Mouse (Mus musculus) left cerebral cortex, adult 2 months (tissue): Measurements from ENCODE around the gene Rbm34. TPM values are rescaled to one million over a fixed set of nuclear protein-coding genes. Genes with fewer than 3 reads are reported as not detected.

Experiments
- DNase-seq, 2 experiments: peaks; one replicate each; pipeline ENCODE4 v3.0.0; 2021 to 2022; ENCODE audit warnings: low spot score in 2 of 2, mixed read lengths in 1 of 2; ENCODE audit errors: extremely low spot score in 1 of 2
- H3K27ac ChIP-seq: fragments of 200-600 bp; 2 replicates; pipeline ENCODE4 v1.8.1; 2022
- H3K4me3 ChIP-seq: fragments of 200-600 bp; 2 replicates; pipeline ENCODE4 v1.8.1; 2022
- CTCF ChIP-seq: fragments of 200-600 bp; IDR thresholded peaks from 2 replicates; pipeline ENCODE4 v1.8.1; 2022; ENCODE audit warnings: antibody characterized with exemption, mild to moderate bottlenecking, moderate library complexity
- intact Hi-C: fragments of 180-260 bp; cut with DNase I; formaldehyde crosslinking; loops from one replicate; pipeline ENCODE4 v1.15.1; 2025
- total RNA-seq, 2 experiments: library from RNA; stranded (reverse); gene quantifications; 2 replicates each; pipeline ENCODE4 v1.2.3; 2021

Rbm34 gene
- total RNA-seq, 2 experiments from 2014 or later, result 13.9 to 14.8 TPM

- intact Hi-C loops, result loop anchor here (10.0 kb wide), 1 partner anchor 712 kb away; no protein-coding TSS in a partner anchor
- TF ChIP-seq CTCF, result no peak
- Histone ChIP-seq H3K27ac (no peak overlapping the region), H3K4me3 (no peak overlapping the region)
- no peak for DNase-seq
These were observed 5.9 kb upstream of the Rbm34 start for GRCm38 (mm10) chr8:126976608-126977348.

DNA sequence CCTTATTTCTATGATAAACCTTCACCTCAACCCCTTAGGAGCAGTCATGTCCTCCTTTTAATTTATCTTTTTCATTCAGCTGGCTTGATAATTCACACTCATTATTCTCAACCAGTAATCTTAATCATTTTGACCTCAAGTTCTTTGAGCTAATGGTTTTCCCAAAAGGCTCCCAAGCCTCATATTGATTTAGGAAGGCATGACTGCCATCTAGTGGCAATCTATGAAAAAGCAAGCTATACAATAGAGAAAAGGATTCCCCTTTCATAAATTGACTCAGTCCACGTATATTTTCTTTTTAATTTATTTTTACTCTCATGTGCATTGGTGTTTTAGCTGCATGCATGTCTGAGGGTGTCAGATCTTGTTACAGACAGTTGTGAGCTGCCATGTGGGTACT lies 4.8 kb upstream of the Rbm34 start:
- no peak for DNase-seq
- TF ChIP-seq CTCF, result peak; percentile 92
- intact Hi-C loops, result loop anchor here (1.0 to 10.0 kb wide), 3 partner anchors 46 to 711 kb away; no protein-coding TSS in a partner anchor

GRCm38 (mm10) chr8:126974511-126974910 lies 3.6 kb upstream of the Rbm34 start:
- intact Hi-C loops, result loop anchor here (2.0 to 10.0 kb wide), 3 partner anchors 477 to 710 kb away; no protein-coding TSS in a partner anchor
- no peak overlapping the region for H3K4me3 ChIP-seq
- no peak for DNase-seq
- no peak for TF ChIP-seq CTCF
- no peak overlapping the region for H3K27ac ChIP-seq

More for the DNA sequence above, 4.8 kb upstream of the Rbm34 start:
- H3K4me3 ChIP-seq, result no peak overlapping the region
- no peak overlapping the region for H3K27ac ChIP-seq

- intact Hi-C loops, result loop anchor here (2.0 to 10.0 kb wide), 3 partner anchors 476 to 709 kb away; no protein-coding TSS in a partner anchor
- no peak for DNase-seq
- Histone ChIP-seq H3K27ac (no peak overlapping the region), H3K4me3 (no peak overlapping the region)
- no peak for TF ChIP-seq CTCF
These were observed 2.9 kb upstream of the Rbm34 start for GRCm38 (mm10) chr8:126973686-126974265.

DNA sequence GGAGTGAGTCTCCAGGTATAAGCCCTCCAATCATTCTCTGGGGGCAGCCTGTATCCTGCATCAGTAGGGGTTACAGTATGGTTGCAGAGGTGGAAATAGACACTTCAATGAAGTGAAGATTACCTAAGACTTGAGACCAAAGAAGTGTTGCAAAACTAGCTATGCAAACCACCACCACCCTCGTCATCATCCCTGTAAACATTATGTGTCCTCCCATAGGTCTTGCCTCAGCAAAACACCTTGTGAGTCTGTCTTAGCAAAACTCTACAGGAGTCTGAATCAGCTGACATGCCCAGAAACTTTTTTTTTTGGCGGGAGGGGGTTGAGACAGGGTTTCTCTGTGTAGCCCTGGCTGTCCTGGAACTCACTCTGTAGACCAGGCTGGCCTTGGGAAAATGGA lies 1.8 kb upstream of the Rbm34 start:
- intact Hi-C loops, result loop anchor here (5.0 to 10.0 kb wide), 2 partner anchors 475 to 708 kb away; no protein-coding TSS in a partner anchor
- no peak for DNase-seq
- TF ChIP-seq CTCF, result no peak
- H3K27ac ChIP-seq, result no peak overlapping the region
- H3K4me3 ChIP-seq, result no peak overlapping the region

GRCm38 (mm10) chr8:126972102-126972501 lies 1.2 kb upstream of the Rbm34 start:
- H3K4me3 ChIP-seq, result no peak overlapping the region
- TF ChIP-seq CTCF, result no peak
- DNase-seq, result no peak
- intact Hi-C loops, result loop anchor here (5.0 to 10.0 kb wide), 2 partner anchors 475 to 707 kb away; no protein-coding TSS in a partner anchor
- H3K27ac ChIP-seq, result no peak overlapping the region

- intact Hi-C loops, result loop anchor here (2.0 to 10.0 kb wide), 3 partner anchors 26 to 706 kb away; partner anchors contain the start of gene Tomm20
- peak overlapping the region; percentile 84 for H3K27ac ChIP-seq
- DNase-seq, result no peak
- H3K4me3 ChIP-seq, result peak overlapping the region; percentile 96
- no peak for TF ChIP-seq CTCF
These were observed 418 bp upstream of the Rbm34 start for GRCm38 (mm10) chr8:126971314-126971664.

- intact Hi-C loops, result no loop called here
- no peak for TF ChIP-seq CTCF
- no peak overlapping the region for H3K4me3 ChIP-seq
- H3K27ac ChIP-seq, result no peak overlapping the region
- no peak for DNase-seq
These were observed 1.3 kb downstream of the Rbm34 start for GRCm38 (mm10) chr8:126969546-126969945.

- TF ChIP-seq CTCF, result no peak
- Histone ChIP-seq H3K27ac (no peak overlapping the region), H3K4me3 (no peak overlapping the region)
- DNase-seq, result no peak
- intact Hi-C loops, result no loop called here
These were observed 2.8 kb downstream of the Rbm34 start for GRCm38 (mm10) chr8:126968107-126968506.

- no peak overlapping the region for H3K4me3 ChIP-seq
- no peak overlapping the region for H3K27ac ChIP-seq
- DNase-seq, result no peak
- intact Hi-C loops, result no loop called here
- no peak for TF ChIP-seq CTCF
These were observed 5.6 kb downstream of the Rbm34 start for GRCm38 (mm10) chr8:126965246-126965645.

DNA sequence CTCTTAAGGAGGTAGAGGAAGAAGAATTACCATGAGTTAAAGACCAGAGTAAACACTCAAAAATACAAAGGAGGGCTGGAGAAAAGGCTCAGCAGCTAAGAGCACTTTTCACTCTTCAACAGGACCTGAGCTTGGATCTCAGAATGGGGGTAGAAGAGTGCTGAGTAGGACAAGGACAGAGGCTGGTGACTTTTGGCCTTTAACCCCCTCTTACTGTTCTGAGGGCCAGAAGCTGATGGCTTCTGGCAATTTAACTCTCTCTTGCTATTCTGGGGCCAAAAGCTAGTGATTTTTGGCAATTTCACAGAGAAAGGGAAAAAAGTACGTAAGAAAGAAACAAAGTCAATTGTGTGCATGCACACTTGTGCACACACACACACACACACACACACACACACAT lies 8.0 kb downstream of the Rbm34 start:
- no peak for DNase-seq
- intact Hi-C loops, result no loop called here
- Histone ChIP-seq H3K4me3 (no peak overlapping the region), H3K27ac (no peak overlapping the region)
- TF ChIP-seq CTCF, result no peak

GRCm38 (mm10) chr8:126961516-126961915 lies 9.4 kb downstream of the Rbm34 start:
- peak; percentile 40 to 41 for DNase-seq
- Histone ChIP-seq H3K27ac (no peak overlapping the region), H3K4me3 (no peak overlapping the region)
- intact Hi-C loops, result no loop called here
- TF ChIP-seq CTCF, result no peak
